Mouse (Mus musculus) ovary, postnatal 36 days (tissue): ENCODE measurements around the gene Megf11.
"Not testable (repeated sequence)": the region's sequence is repeated elsewhere in the genome, so short reads cannot be mapped to it uniquely, and the experiment has no call there.

ENCODE experiments used
- DNase-seq: peaks from one replicate; pipeline ENCODE4 v3.0.0; 2022; ENCODE audit warnings: low spot score, mixed read lengths

The Megf11 gene

GRCm38 (mm10) chr9:64466090-64466489, 80.7 kb downstream of the Megf11 start:
- DNase-seq, result no peak

- no peak for DNase-seq
Observed at GRCm38 (mm10) chr9:64466564-64466963, 81.1 kb downstream of the Megf11 start.

GRCm38 (mm10) chr9:64470806-64471205, 85.4 kb downstream of the Megf11 start:
- no peak for DNase-seq

- no peak for DNase-seq
Observed at GRCm38 (mm10) chr9:64471336-64471735, 85.9 kb downstream of the Megf11 start.

GRCm38 (mm10) chr9:64472165-64472564, 86.7 kb downstream of the Megf11 start:
- no peak for DNase-seq

GRCm38 (mm10) chr9:64472743-64473142, 87.3 kb downstream of the Megf11 start:
- DNase-seq, result no peak

GRCm38 (mm10) chr9:64473170-64473569, 87.7 kb downstream of the Megf11 start:
- no peak for DNase-seq

- DNase-seq, result no peak
Observed at GRCm38 (mm10) chr9:64473695-64474094, 88.3 kb downstream of the Megf11 start.

GRCm38 (mm10) chr9:64474142-64474541, 88.7 kb downstream of the Megf11 start:
- peak; percentile 18 for DNase-seq

GRCm38 (mm10) chr9:64475942-64476341, 90.5 kb downstream of the Megf11 start:
- DNase-seq, result no peak

- DNase-seq, result not testable (repeated sequence)
Observed at GRCm38 (mm10) chr9:64477397-64477796, 92.0 kb downstream of the Megf11 start.

GRCm38 (mm10) chr9:64482126-64482525, 96.7 kb downstream of the Megf11 start:
- DNase-seq, result no peak

GRCm38 (mm10) chr9:64487377-64487776, 102.0 kb downstream of the Megf11 start:
- DNase-seq, result no peak

- DNase-seq, result no peak
Observed at GRCm38 (mm10) chr9:64494647-64495046, 109.2 kb downstream of the Megf11 start.

- no peak for DNase-seq
Observed at GRCm38 (mm10) chr9:64498929-64499328, 113.5 kb downstream of the Megf11 start.

GRCm38 (mm10) chr9:64501211-64501610, 115.8 kb downstream of the Megf11 start:
- DNase-seq, result no peak

GRCm38 (mm10) chr9:64503996-64504395, 118.6 kb downstream of the Megf11 start:
- DNase-seq, result no peak

- DNase-seq, result no peak
Observed at GRCm38 (mm10) chr9:64504456-64504855, 119.0 kb downstream of the Megf11 start.

GRCm38 (mm10) chr9:64504921-64505320, 119.5 kb downstream of the Megf11 start:
- no peak for DNase-seq

GRCm38 (mm10) chr9:64506440-64507206, 121.2 kb downstream of the Megf11 start:
- DNase-seq, result no peak

GRCm38 (mm10) chr9:64507207-64507517, 121.7 kb downstream of the Megf11 start:
- DNase-seq, result no peak

- no peak for DNase-seq
Observed at GRCm38 (mm10) chr9:64507995-64508394, 122.6 kb downstream of the Megf11 start.

- DNase-seq, result no peak
Observed at GRCm38 (mm10) chr9:64514826-64515225, 129.4 kb downstream of the Megf11 start.
